Mouse (Mus musculus): Measurements from ENCODE around the gene Ank3.

The Ank3 gene

DNA sequence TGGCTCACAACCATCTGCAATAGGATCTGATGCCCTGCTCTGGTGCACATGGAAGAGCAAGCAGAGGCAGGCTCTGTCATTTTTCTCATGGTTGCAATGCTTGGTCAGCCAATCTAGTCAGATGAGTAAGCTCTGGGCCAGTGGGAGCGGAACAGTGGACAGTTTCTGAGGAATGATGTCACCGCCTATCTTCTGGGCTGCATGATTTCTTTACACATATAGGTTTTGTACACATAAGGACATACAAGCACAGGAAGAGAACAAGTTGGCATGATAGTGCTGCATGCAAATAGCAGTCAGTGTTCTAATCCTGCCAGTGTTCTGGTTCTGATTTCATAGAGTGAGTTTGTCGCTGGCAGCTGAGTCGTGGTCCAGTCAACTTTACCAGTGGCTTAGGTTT is 517.6 kb downstream of the Ank3 start:
- DNase-seq, result no peak

DNA sequence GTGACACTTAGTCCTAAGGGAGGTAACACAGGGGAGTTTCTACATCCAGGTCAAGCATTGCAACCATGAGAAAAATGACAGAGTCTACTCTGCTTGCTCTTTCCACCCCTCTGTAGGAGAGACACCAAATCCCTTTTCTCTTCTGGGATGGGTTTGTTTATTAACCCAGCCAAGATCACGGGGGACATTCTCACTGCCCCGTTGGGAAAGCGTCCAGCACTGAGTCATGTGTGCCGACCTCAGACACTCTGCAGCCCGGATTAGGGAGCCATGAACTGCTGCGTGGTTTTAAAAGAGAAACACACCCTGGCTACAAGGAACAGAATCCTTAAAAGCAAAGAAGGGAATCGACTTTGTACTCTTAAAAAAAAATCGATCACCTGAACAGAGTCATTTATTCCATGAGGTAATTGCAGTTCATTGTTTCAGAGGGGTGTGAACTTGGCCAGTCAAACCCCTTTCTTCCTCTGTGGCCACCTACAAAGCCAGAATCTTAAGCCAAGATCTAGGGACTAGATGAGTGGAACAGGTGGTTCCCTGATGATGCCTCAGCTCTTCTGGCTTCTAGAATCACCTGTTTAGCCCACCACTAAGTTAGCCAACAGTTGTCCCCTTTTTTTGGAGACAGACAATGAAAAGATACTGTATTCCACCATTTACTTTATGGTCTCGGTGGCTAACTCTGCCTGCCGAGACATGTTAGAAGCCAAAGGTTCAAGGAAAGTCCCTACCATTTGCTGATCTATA is 518.3 kb downstream of the Ank3 start:
- no peak for DNase-seq

DNA sequence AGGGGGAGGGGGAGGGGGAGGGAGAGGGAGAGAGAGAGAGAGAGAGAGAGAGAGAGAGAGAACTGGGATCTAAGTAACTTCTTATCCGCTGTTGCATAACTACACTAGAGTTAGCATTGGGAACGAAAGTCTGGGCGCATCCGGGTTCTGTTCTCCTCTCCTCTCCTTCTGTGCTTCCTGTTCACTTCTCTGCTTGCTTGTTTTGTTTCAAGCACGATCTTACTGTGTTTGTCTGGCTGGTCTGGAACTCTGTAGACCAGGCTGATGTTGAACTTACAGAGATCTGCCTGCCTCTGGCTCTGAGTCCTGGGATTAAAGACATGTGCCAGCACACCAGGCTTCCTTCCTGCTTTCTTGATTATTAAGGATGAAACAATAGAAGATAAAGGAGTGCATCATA is 519.1 kb downstream of the Ank3 start:
- DNase-seq, result no peak

DNA sequence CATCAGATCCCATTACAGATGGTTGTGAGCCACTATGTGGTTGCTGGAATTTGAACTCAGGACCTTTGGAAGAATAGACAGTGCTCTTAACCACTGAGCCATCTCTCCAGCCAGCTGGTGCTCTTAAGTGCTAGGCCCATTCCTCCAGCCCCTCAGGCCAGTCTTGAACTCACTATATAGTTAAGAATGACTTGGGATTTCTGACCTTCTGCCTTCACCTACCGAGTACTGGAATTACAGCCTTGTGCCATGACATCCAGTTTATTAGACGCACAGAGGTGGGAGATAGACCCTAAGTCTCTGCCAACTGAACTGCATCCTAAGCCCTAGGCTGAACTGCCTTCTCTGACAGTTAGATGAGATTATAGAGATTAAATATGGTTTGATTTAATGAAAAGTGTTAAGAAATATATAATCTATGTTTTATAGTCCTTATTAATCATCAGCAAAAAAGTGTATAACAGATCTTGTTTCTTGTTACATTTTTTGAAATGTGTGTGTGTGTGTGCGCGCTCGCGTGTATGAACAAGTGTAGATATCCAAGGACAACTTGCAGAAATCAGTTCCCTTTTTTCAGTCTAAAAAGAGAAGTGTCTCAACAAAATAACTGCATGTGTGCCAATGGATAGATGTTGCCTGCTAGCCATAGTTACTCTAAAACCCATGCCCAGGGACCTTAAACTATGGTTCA is 520.0 kb downstream of the Ank3 start:
- DNase-seq, result no peak

DNA sequence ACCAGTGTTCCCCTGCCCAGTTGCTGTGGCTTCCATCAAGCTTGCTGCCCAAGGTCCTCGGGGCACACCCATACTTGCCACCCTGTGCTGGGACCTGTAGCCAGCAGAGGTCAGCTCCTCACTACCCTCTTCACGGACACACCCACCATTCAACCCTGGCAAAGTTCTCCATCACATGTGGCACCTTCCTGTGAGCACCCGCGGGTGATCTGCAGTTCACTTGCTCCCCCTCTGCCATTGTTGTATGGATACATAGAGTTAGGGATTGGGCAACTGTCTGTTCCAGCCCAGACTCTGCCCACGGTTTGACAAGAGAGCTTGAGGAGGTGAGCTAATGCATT is 520.5 kb downstream of the Ank3 start:
- DNase-seq, result no peak

- DNase-seq, result no peak
These were observed 521.2 kb downstream of the Ank3 start for GRCm38 (mm10) chr10:69919746-69920145.

- no peak for DNase-seq
These were observed 523.5 kb downstream of the Ank3 start for GRCm38 (mm10) chr10:69922076-69922475.

- DNase-seq, result no peak
These were observed 525.2 kb downstream of the Ank3 start for GRCm38 (mm10) chr10:69923801-69924200.

DNA sequence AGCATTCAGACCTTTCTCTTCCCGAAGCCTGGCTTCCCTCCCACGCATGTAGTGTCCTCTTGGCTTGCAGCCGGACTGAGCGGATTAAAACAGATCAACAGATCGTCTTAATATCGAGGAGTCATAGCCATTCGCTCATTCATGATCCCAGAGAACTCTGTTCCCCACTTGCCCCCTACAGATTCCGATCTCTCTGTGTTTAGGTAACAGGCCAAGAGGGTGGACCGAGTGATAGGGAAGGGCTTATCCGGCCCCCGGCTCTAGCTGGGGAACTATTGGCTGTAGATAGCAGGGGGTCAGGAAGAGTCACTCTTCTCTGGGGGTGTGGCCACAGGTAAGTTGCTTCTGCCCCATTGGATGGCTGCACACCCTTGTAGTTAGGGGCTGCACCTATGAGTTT is 525.7 kb downstream of the Ank3 start:
- DNase-seq, result no peak

DNA sequence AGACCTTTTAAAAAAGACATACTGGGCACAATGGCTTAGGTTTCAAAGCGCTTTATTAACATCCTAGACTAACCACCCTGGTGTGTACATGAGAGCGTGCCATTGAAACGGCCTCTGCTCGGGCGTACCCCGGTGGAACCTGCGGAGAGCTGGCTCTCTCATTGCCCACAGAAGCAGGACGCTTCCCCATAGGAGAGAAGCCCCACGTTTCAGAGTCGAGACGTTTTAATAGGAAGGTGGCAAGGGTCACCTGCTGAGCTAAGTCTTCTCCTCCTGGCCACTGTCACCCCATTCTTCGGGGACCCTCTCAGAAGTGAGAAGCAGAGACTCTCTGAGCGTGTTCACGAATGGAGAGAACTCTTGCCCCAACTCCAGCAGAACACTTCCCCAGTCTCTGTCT is 526.3 kb downstream of the Ank3 start:
- no peak for DNase-seq

GRCm38 (mm10) chr10:69925285-69926157 is 526.9 kb downstream of the Ank3 start:
- DNase-seq, result no peak

DNA sequence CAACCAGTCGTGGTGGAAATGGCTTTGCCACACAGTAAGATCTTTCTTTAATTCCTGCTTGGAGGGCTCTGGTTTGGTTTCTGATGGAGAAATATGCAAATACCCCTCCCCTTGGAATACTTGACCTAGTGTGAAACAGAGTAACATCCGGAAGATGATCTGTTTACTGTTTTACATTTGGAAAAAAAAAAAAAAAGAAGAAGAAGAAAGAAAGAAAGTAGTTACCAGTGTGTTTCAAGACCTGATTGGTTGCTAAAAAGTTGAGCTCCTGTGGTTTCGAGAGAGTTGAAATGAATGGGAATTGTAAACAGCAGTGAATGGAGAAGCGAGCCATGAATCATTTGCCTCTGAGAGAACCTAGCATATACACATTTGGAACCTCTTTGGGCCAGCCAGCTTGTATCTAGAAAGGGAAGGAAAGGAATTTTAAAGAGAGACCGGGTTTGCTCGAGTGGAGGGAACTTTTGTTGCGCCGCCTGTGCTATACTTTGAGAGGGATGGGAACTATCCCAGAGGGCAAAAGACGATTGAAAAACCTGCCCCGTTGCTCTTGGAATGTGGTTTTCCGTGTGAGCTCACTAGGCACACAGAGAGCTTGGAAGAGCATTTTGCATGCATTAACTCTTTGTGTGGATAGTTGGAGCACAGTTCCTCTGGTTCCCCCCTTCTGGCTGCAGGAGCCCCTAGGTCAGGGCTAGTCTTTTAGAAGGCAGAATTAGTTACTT is 527.7 kb downstream of the Ank3 start:
- no peak for DNase-seq

DNA sequence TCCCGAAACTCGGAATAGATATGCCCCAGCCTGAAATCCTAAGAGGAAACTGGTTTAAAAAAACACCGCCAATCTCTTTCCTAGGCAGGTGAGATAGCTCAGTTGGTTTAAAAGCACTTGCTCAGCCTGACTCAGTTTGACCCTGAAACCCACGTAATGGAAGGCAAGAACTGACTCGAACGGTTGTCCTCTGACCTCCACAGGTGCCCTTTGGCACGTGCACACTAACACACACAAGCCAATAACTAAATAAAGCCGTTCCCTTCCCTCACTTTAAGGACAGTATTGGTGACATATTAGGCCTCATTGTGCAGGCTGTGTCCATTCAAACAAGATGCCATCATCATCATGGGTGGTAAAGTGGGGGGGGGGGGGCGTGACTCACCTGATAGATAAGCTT is 528.4 kb downstream of the Ank3 start:
- DNase-seq, result no peak

DNA sequence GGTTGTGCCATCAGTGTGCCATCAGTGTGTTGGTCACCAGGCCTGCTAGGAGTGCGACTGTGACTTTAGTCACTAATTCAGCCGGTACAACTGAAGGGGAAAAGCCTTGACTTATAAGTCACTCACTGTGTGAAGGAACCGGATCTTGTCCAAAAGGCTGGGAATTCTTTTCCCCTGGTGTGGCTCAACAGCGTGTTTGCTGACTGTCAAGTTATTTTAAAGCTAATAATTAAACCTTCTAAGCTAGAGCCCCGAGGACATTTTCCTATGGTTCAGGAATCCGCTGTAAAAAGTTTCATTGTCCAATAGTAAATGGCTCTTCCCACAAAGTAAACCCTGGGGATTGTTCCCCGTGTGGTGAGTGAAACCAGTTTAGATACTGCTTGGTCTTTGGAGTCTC is 529.8 kb downstream of the Ank3 start:
- DNase-seq, result no peak

DNA sequence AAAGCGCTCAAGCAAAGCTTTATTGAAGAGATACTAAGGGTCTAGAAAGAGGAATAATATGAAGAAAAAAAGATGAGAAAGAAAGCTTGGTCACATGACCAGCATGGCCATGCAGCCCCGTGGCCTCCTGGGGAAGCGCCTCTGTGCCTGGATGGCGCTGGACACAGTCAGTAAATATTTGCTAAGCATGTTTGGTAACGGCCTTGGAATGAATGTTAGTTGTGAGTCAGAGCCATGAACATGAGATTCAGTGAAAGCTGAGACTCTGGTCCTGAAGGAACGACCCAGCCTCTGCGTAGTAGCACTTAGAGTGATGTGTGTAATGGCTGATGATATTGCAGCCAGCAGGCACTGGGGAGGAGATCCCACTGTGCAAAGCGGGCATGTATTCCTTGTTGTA is 531.9 kb downstream of the Ank3 start:
- DNase-seq, result no peak

GRCm38 (mm10) chr10:69936443-69937067 is 538.0 kb downstream of the Ank3 start:
- no peak for DNase-seq

DNA sequence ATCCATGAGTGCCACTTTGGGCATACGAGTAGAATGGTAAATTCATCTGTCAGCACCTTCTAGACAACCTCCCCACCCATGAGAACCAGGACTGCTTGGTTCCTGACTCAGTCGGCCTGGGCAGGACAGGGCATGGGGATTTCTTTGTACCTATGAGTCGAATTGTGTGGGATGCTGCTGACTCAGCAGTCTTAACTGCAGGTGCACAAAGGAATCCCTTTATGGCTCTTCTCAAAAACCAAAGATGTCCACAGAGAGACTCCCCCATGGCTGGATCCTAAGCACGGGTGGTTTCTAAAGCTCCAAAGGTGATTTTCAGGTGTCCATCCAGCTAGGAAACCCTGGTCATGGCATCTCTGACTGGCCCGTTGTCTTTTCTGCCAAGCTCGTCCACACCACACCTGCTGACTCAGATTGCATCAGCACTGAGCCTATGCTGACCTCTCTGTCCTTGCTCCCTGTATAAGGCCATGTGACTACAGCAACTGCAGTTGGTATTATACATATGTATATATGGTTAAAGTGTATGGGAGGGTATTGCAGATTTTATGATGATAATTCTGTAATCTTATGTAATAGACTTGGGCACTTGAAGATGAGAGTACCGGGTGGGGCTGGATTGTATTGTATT is 538.8 kb downstream of the Ank3 start:
- no peak for DNase-seq

- DNase-seq, result no peak
These were observed 540.6 kb downstream of the Ank3 start for GRCm38 (mm10) chr10:69939144-69939543.

GRCm38 (mm10) chr10:69939966-69940365 is 541.4 kb downstream of the Ank3 start:
- DNase-seq, result no peak

DNA sequence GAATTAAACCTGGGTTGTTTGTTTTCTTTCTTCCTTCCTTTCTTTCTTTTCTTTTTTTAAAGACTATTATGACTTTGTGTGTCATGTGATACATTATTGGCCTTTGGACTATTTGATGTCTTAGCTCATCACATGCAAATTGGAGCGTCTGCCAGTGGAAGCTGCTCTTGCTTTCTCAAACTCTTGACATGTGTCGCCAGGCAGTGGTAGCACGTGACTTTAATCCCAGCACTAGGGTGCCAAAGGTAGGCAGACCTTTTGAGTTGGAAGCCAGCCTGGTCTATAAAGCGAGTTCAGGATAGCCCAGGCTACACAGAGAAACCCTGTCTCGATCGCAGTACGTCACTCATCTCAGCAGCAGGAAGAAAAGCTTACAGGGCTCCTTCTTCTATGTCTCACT is 542.4 kb downstream of the Ank3 start:
- DNase-seq, result no peak

DNA sequence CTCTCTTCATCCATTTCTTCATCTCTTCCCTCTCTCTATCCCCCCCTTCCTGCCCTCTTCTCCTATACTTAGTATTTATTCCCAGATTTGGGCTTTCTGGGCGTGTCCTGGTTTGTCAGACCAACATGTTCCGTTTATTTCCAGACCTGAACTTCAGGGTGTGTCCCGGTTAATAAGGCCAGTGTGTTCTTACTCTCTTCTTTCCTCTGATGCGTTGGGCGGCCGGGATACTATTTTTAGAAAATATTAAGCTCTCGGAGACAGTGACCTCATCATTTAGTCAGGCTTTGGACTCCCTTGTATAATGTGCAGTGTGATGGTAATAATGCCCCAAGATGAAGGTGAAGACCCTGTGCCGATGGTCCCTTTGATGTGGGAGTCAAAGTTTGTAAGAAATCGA is 546.3 kb downstream of the Ank3 start:
- DNase-seq, result no peak

DNA sequence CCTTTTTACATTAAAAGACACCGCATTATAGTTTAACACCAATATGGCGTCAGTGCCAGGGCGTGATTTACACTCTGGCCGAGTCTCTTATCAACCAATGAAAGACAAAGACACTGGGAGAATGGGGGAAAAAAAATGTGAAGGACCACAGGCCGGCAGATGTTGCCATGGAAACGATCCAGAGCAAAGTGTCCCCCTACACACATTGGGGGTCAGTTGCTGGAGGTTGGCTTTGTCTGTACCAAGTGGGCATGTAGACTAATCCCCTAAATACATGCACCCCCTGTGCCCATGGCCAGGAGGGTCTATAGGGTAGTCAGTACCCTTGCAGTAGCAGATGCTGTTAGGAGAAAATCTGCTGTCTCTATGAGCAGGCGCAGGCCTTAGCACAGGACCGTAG is 547.3 kb downstream of the Ank3 start:
- no peak for DNase-seq

Measured in thymus, postnatal 4 days (tissue).